Mouse (Mus musculus): ENCODE results near the gene Alkbh6. TPM values are rescaled to one million over a fixed set of nuclear protein-coding genes. Genes with fewer than 3 reads are reported as not detected.
A peak's percentile ranks its signal among the peaks of the same experiment; 100 is the strongest.

The Alkbh6 gene
- 75.4 and 116 TPM in 2 replicates for total RNA-seq (2014; rRNA removed)
- polyA plus RNA-seq (2015; fragmentation: Nextera tagmentation; extraction: Ambion mirVana): 129 and 131 TPM in 2 replicates

DNA sequence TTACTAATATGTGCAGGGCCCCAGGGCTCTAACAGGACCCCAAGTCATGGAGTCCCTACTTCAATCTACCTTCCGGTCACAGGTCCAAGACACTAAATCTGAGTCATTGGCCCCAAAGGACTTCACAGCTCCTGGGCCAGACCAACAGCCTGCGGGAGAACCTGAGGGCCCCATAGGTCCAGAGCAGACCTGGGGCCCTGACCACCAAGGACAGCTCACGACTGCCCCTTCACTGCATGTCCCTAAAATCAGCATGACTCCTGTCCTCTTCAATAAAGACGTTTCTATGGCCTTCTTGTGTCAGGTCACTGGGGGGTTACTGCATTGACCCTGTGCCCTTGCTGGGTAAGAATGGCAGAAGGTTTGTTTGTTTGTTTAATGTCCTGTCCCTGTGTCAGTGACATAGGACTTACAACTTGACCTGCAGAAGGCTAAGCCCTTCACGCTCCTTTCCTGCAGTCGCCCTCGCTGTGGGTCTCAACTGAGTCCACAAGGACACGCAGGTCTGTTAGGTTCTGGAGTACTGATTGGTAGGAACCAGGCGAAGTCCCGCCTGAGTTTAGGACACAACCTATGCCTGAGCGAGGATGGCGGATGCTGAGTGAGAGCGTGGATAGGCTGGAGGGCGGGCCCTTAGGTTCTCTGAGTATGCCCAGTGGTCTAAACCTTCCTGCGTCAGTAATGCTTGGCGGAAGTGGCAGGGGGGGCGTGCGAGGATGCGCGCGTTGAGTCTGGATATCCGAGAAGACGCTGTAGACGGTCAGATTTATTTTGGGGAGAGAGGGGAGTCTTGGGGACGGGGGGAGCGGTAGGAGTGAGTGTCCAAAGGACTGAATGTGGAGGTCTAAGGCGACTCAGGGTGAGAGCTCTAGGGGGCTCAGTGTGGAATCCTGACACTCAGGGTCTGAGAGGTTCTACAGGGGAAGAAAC, at the start of gene Alkbh6:
TSS of gene Alkbh6 (plus strand) at position 642 of the 930 bp plus-strand sequence.
- H3K9ac ChIP-seq (replicated peaks; ENCODE audit: low read length): peak within 1 kb of the TSS; percentile 63
- TF ChIP-seq CTCF (IDR thresholded peaks at IDR 0.05; ENCODE audit: low read depth): peak; percentile 8; the same call in 1 of the 2 replicates
- H3K27ac ChIP-seq: peak within 1 kb of the TSS; percentile 73
- no peaks in the 10 kb centered on the region for H3K27me3 ChIP-seq (ENCODE audit: insufficient read depth, low read length)
- peaks cover 27% of the 10 kb centered on the region for H3K36me3 ChIP-seq (ENCODE audit: insufficient read depth, low read length)
- ATAC-seq (peak; percentile 99), DNase-seq (ENCODE audit: low spot score) (peak; percentile 98)
- H3K4me3 ChIP-seq (ENCODE audit: low read length): peak within 1 kb of the TSS; percentile 66
- WGBS: 5% methylated on average over 27 of the region's 27 CpGs
- peaks cover 6% of the 10 kb centered on the region; the same call in 1 of the 2 replicates for H3K4me1 ChIP-seq (ENCODE audit: insufficient read depth, low read length)
- peak within 1 kb of the TSS; percentile 96 for H3K4me2 ChIP-seq (ENCODE audit: low read depth, low read length)
- H3K9me3 ChIP-seq (ENCODE audit: low read length): no peaks in the 10 kb centered on the region

GRCm38 (mm10) chr7:30265041-30265440, 43.5 kb upstream of the Alkbh6 start:
- Histone ChIP-seq H3K27ac (no peak overlapping the region), H3K4me2 (ENCODE audit: low read depth, low read length) (no peak overlapping the region), H3K4me1 (ENCODE audit: insufficient read depth, low read length) (no peaks in the 10 kb centered on the region), H3K27me3 (ENCODE audit: insufficient read depth, low read length) (no peaks in the 10 kb centered on the region), H3K36me3 (ENCODE audit: insufficient read depth, low read length) (no peaks in the 10 kb centered on the region), H3K9ac (replicated peaks; ENCODE audit: low read length) (no peak overlapping the region), H3K9me3 (ENCODE audit: low read length) (no peaks in the 10 kb centered on the region), H3K4me3 (ENCODE audit: low read length) (no peak overlapping the region)
- DNase-seq (ENCODE audit: low spot score) (no peak), ATAC-seq (no peak)
- no peak for TF ChIP-seq CTCF (IDR thresholded peaks at IDR 0.05; ENCODE audit: low read depth)
- WGBS: 76% methylated on average over 2 of the region's 2 CpGs

GRCm38 (mm10) chr7:30265531-30265930, 43.0 kb upstream of the Alkbh6 start:
- WGBS: 95% methylated on average over 5 of the region's 5 CpGs
- ATAC-seq: no peak
- DNase-seq (ENCODE audit: low spot score): no peak

DNA sequence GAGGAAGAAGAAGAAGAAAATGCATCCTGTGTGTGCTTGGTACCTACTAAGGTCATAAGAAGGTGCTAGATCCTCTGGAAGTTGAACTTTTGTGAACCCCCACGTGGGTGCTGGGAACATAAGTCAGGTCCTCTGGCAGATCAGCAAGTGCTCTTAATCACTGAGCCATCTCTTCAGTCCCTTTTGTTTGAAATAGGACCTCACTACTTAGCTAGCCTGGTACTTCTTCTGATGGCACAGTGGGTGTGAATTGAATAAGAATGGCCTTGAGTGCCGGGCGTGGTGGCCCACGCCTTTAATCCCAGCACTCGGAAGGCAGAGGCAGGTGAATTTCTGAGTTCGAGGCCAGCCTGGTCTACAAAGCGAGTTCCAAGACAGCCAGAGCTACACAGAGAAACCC, 42.6 kb upstream of the Alkbh6 start:
- H3K4me1 ChIP-seq (ENCODE audit: insufficient read depth, low read length): no peaks in the 10 kb centered on the region
- H3K36me3 ChIP-seq (ENCODE audit: insufficient read depth, low read length): no peaks in the 10 kb centered on the region
- H3K9ac ChIP-seq (replicated peaks; ENCODE audit: low read length): no peak overlapping the region
- 94% methylated on average over 7 of the region's 7 CpGs for WGBS
- H3K4me3 ChIP-seq (ENCODE audit: low read length): no peak overlapping the region
- TF ChIP-seq CTCF (IDR thresholded peaks at IDR 0.05; ENCODE audit: low read depth): no peak
- H3K27ac ChIP-seq: no peak overlapping the region
- H3K9me3 ChIP-seq (ENCODE audit: low read length): no peaks in the 10 kb centered on the region
- DNase-seq (ENCODE audit: low spot score) (no peak), ATAC-seq (no peak)
- no peak overlapping the region for H3K4me2 ChIP-seq (ENCODE audit: low read depth, low read length)
- H3K27me3 ChIP-seq (ENCODE audit: insufficient read depth, low read length): no peaks in the 10 kb centered on the region

More at GRCm38 (mm10) chr7:30265531-30265930, 43.0 kb upstream of the Alkbh6 start:
- Histone ChIP-seq H3K36me3 (ENCODE audit: insufficient read depth, low read length) (no peaks in the 10 kb centered on the region), H3K4me1 (ENCODE audit: insufficient read depth, low read length) (no peaks in the 10 kb centered on the region), H3K4me2 (ENCODE audit: low read depth, low read length) (no peak overlapping the region), H3K9me3 (ENCODE audit: low read length) (no peaks in the 10 kb centered on the region), H3K27ac (no peak overlapping the region), H3K9ac (replicated peaks; ENCODE audit: low read length) (no peak overlapping the region), H3K27me3 (ENCODE audit: insufficient read depth, low read length) (no peaks in the 10 kb centered on the region), H3K4me3 (ENCODE audit: low read length) (no peak overlapping the region)
- no peak for TF ChIP-seq CTCF (IDR thresholded peaks at IDR 0.05; ENCODE audit: low read depth)

- TF ChIP-seq CTCF (IDR thresholded peaks at IDR 0.05; ENCODE audit: low read depth): no peak
- no peak for DNase-seq (ENCODE audit: low spot score)
- 81% methylated on average over 3 of the region's 3 CpGs for WGBS
- no peak overlapping the region for H3K27ac ChIP-seq
- no peaks in the 10 kb centered on the region for H3K9me3 ChIP-seq (ENCODE audit: low read length)
- H3K4me2 ChIP-seq (ENCODE audit: low read depth, low read length): no peak overlapping the region
- no peak overlapping the region for H3K4me3 ChIP-seq (ENCODE audit: low read length)
- 0 out of 2 replicates have a peak, but pooled peaks cover 4% of the 10 kb centered on the region for H3K36me3 ChIP-seq (ENCODE audit: insufficient read depth, low read length)
- H3K27me3 ChIP-seq (ENCODE audit: insufficient read depth, low read length): no peaks in the 10 kb centered on the region
- no peak for ATAC-seq
- H3K4me1 ChIP-seq (ENCODE audit: insufficient read depth, low read length): no peaks in the 10 kb centered on the region
- H3K9ac ChIP-seq (replicated peaks; ENCODE audit: low read length): no peak overlapping the region
Observed at GRCm38 (mm10) chr7:30266780-30267179, 41.7 kb upstream of the Alkbh6 start.

DNA sequence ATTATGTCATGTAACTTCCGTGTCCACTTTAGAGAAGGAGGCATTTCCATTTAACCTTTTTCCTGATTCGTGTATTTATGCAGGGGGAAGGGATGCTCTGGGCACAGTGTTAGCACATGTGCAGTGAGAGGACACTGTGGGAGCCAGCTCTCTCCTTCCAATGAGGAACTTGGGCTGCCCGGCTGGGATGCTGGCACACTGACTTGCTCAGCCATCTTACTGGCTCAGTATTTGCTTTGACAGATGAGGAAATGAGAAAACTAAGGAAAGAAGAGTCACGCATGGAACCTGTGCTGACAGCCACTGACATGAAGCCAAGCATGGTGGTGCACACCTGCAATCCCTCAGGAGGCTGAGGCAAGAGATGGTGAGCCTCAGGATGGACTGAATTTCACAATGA, 38.9 kb upstream of the Alkbh6 start:
- Histone ChIP-seq H3K36me3 (ENCODE audit: insufficient read depth, low read length) (0 out of 2 replicates have a peak, but pooled peaks cover 4% of the 10 kb centered on the region), H3K4me3 (ENCODE audit: low read length) (no peak overlapping the region), H3K9ac (replicated peaks; ENCODE audit: low read length) (no peak overlapping the region), H3K27me3 (ENCODE audit: insufficient read depth, low read length) (no peaks in the 10 kb centered on the region), H3K27ac (no peak overlapping the region), H3K9me3 (ENCODE audit: low read length) (no peaks in the 10 kb centered on the region), H3K4me2 (ENCODE audit: low read depth, low read length) (no peak overlapping the region), H3K4me1 (ENCODE audit: insufficient read depth, low read length) (no peaks in the 10 kb centered on the region)
- no peak for ATAC-seq
- no peak for DNase-seq (ENCODE audit: low spot score)
- no peak for TF ChIP-seq CTCF (IDR thresholded peaks at IDR 0.05; ENCODE audit: low read depth)
- whole genome bisulfite sequencing: 79% methylated on average over 4 of the region's 4 CpGs

Measured in hindbrain, postnatal 0 days (tissue).